Mouse (Mus musculus) left cerebral cortex, postnatal 10 days (tissue): ENCODE results near the gene a. TPM values are rescaled to one million over a fixed set of nuclear protein-coding genes. Genes with fewer than 3 reads are reported as not detected.

Source experiments
- DNase-seq, 2 experiments: peaks; one replicate each; pipeline ENCODE4 v3.0.0; 2021 to 2022; ENCODE audit warnings: low spot score in 2 of 2, mixed read lengths in 1 of 2; ENCODE audit errors: extremely low spot score in 1 of 2
- intact Hi-C: fragments of 180-260 bp; cut with DNase I; formaldehyde crosslinking; loops from one replicate; pipeline ENCODE4 v1.15.1; 2025
- total RNA-seq, 2 experiments: library from RNA; stranded (reverse); gene quantifications; 2 replicates each; pipeline ENCODE4 v1.2.3; 2021

The a gene
- under 1 TPM in 1 of 2 experiments, not detected in 1; 0.77 TPM for total RNA-seq

GRCm38 (mm10) chr2:154790656-154791483 lies at the start of gene a, which contains the start of gene Raly:
Gene a, plus strand, starts transcription at chr2:154791402.
Gene Raly, plus strand, starts transcription at chr2:154791096.
- peak; percentile 94 to 99 for DNase-seq
- intact Hi-C loops, result no loop called here

GRCm38 (mm10) chr2:154742911-154743819 lies 48.0 kb upstream of the a start:
- intact Hi-C loops, result no loop called here
- no peak for DNase-seq

- no peak for DNase-seq
Measured at GRCm38 (mm10) chr2:154743915-154744314, 47.3 kb upstream of the a start.

GRCm38 (mm10) chr2:154748383-154748782 lies 42.8 kb upstream of the a start:
- intact Hi-C loops, result no loop called here
- DNase-seq, result no peak

More at GRCm38 (mm10) chr2:154743915-154744314, 47.3 kb upstream of the a start:
- intact Hi-C loops, result no loop called here

GRCm38 (mm10) chr2:154749046-154750036 lies 41.9 kb upstream of the a start:
- intact Hi-C loops, result no loop called here
- DNase-seq, result peak; percentile 31 to 63

GRCm38 (mm10) chr2:154751924-154752323 lies 39.3 kb upstream of the a start:
- no peak for DNase-seq
- intact Hi-C loops, result no loop called here

GRCm38 (mm10) chr2:154754068-154754560 lies 37.1 kb upstream of the a start:
- intact Hi-C loops, result no loop called here
- DNase-seq, result no peak

GRCm38 (mm10) chr2:154755791-154756190 lies 35.4 kb upstream of the a start:
- intact Hi-C loops, result no loop called here
- no peak for DNase-seq

- intact Hi-C loops, result no loop called here
- no peak for DNase-seq
Measured at GRCm38 (mm10) chr2:154757691-154758090, 33.5 kb upstream of the a start.

GRCm38 (mm10) chr2:154758454-154758853 lies 32.7 kb upstream of the a start:
- no peak for DNase-seq
- intact Hi-C loops, result no loop called here

GRCm38 (mm10) chr2:154763226-154763625 lies 28.0 kb upstream of the a start:
- no peak for DNase-seq
- intact Hi-C loops, result no loop called here

GRCm38 (mm10) chr2:154764828-154765497 lies 26.2 kb upstream of the a start:
- intact Hi-C loops, result no loop called here
- no peak for DNase-seq

GRCm38 (mm10) chr2:154765554-154766008 lies 25.6 kb upstream of the a start:
- intact Hi-C loops, result no loop called here
- DNase-seq, result no peak

- DNase-seq, result no peak
- intact Hi-C loops, result no loop called here
Measured at GRCm38 (mm10) chr2:154767051-154767450, 24.2 kb upstream of the a start.

- no peak for DNase-seq
- intact Hi-C loops, result no loop called here
Measured at GRCm38 (mm10) chr2:154769930-154770329, 21.3 kb upstream of the a start, which contains the start of gene Gm14214. Gene Gm14214, minus strand, starts transcription at chr2:154770030.

- intact Hi-C loops, result no loop called here
- no peak for DNase-seq
Measured at GRCm38 (mm10) chr2:154771604-154772003, 19.6 kb upstream of the a start.

- DNase-seq, result peak in 1 of 2 experiments; percentile 46
- intact Hi-C loops, result no loop called here
Measured at GRCm38 (mm10) chr2:154774032-154774431, 17.2 kb upstream of the a start.

- intact Hi-C loops, result no loop called here
- DNase-seq, result no peak
Measured at GRCm38 (mm10) chr2:154776496-154776895, 14.7 kb upstream of the a start.
